ENCODE assay signal across 8 mouse cellular contexts in the genomic region with DNA sequence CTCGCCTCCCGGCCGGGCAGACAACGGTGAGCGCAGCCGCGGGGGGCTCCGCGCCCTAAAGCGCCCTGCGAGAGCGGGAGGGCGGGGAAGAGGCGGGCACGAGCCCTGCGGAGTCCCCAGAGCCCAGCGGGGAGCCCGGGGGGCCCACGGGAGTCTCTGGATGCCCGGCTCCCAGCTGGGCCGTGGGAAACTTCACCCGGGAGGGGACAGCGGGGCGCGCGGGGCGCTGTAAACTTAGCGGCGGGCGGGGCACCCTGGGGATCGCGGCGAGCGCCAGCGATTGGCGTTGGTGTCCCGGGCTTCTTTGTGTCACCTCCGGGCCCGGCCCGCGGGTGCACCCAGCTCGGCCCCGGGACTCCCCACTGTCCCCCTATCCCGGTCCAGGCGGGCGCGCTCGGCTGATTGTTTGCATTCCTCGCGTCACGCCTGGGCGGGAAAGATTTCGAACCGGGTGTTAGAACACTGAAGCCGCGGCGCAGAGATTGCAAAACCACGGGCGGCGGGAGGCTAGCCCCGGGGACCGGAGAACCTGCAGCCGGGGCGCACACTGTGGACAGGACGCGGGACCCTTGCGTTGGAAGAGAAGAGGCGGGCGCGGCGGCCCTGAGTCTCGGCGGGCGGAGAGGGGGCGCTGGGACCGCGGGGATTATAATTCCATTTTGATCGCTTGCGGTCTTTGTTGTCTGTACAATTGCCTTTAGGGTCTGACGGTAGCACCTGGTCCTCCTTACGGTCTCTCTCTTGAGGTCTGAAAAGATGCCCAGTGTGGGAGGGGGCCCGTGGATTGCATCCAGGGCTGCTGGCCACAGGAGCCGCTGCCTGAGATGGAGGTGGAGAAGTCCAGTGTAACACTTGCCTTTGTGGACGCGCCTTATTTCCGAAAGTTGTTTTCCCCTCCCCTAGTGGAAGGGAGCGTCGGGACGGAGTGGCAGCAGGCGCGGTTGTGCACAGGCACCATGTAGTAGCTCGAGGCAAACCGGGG. TPM values are rescaled to one million over a fixed set of nuclear protein-coding genes. Genes with fewer than 3 reads are reported as not detected.
DNase-seq lines count a peak whose midpoint lies in the region; ATAC-seq lines count a peak whose summit lies in the region.

No protein-coding gene starts in this region.

- H3K9me3 ChIP-seq in hindbrain, embryonic 15.5 days: no peaks in the 10 kb centered on the region

- H3K9ac ChIP-seq in hindbrain, embryonic 15.5 days: peak overlapping the region; percentile 73

- peak overlapping the region; percentile 68 for H3K4me2 ChIP-seq in hindbrain, embryonic 15.5 days

- no peaks in the 10 kb centered on the region for H3K36me3 ChIP-seq in hindbrain, embryonic 15.5 days

- under 1% methylated on average over 71 of the region's 93 CpGs for WGBS in hindbrain, embryonic 15.5 days

- peak; percentile 83 for ATAC-seq in hindbrain, embryonic 15.5 days (ENCODE audit: low FRiP score, low read depth)
- ATAC-seq in megakaryocyte, adult 5-6 weeks (ENCODE audit: poor library complexity, severe bottlenecking): peak; percentile 39

- H3K4me1 ChIP-seq in hindbrain, embryonic 15.5 days (replicated peaks): peaks cover 17% of the 10 kb centered on the region

- H3K27me3 ChIP-seq in hindbrain, embryonic 15.5 days: no peaks in the 10 kb centered on the region

- peak; percentile 60 for DNase-seq in adipocyte (ENCODE audit: low spot score)
- peak; percentile 59 to 66 for DNase-seq in cerebellum, postnatal 25 days
- DNase-seq in gastrocnemius, adult 8-10 months (ENCODE audit: low spot score in 2 of 2): peak; percentile 14 to 33
- peak; percentile 12 to 20 for DNase-seq in left cerebral cortex, adult 8-10 months (ENCODE audit: low spot score in 2 of 2)
- DNase-seq in right cerebral cortex, postnatal 10 days (ENCODE audit: low spot score in 2 of 2): peak; percentile 57 to 61
- peak; percentile 49 for DNase-seq in yolk sac, embryonic 10.5 days (ENCODE audit: low spot score)

- peak overlapping the region; percentile 49 for H3K27ac ChIP-seq in hindbrain, embryonic 15.5 days (replicated peaks)

- peak overlapping the region; percentile 78 for H3K4me3 ChIP-seq in hindbrain, embryonic 15.5 days

RNA-seq across cellular contexts. Expression of a gene that starts 0.8 kb away (rescaled TPM):
- 10 to 100 TPM; 12.3 to 15.0 (median 13.9) TPM for total RNA-seq in gastrocnemius, adult 8-10 months (2022)
- polyA plus RNA-seq in hindbrain, embryonic 15.5 days (2015; fragmentation: Nextera tagmentation; extraction: Ambion mirVana): 46.2 and 55.0 TPM in 2 replicates
- 10 to 100 TPM; 23.1 to 27.7 (median 25.7) TPM for total RNA-seq in left cerebral cortex, adult 8-10 months (2022)
- total RNA-seq in megakaryocyte, adult 5-6 weeks (2015): 17.4 and 17.8 TPM in 2 replicates
- total RNA-seq in megakaryocyte, adult 5-6 weeks (2017): 31.6 and 34.6 TPM in 2 replicates

Comparison
In these comparisons a context has a peak if more than half of its experiments do, and no peak if none do; other contexts are left out.
1. Peak in every context shown above with its lines: DNase-seq, ATAC-seq, H3K4me3 ChIP-seq and H3K27ac ChIP-seq.